Mouse (Mus musculus): ENCODE measurements at regions not wholly inside any gene's neighbourhood (a gene's known extent, or its start where the extent isn't known, plus 50 kb on each side); places are given as distances from the start of the nearest gene placed in this dataset.

GRCm38 (mm10) chr12:109398951-109399350 lies 53.7 kb upstream of the Dlk1 start:
- TF ChIP-seq CTCF (conservative IDR thresholded peaks at IDR 0.05; ENCODE audit: insufficient read depth, insufficient read length, low read depth, low read length) (no peak), POLR2A (IDR thresholded peaks at IDR 0.05; ENCODE audit: low read depth, low read length) (no peak)
- no peak overlapping the region for H3K27ac ChIP-seq (ENCODE audit: insufficient read depth, low read depth, low read length)
- no peak overlapping the region for H3K4me3 ChIP-seq (ENCODE audit: insufficient read depth, low read depth, low read length)
- H3K36me3 ChIP-seq (ENCODE audit: control insufficient read depth, insufficient read depth, low read length) = no peaks in the 10 kb centered on the region
- no peaks in the 10 kb centered on the region for H3K27me3 ChIP-seq (replicated peaks; ENCODE audit: control insufficient read depth, insufficient read depth, low read length)
- WGBS = 31% methylated on average over 6 of the region's 6 CpGs
- DNase-seq = no peak
- no peaks in the 10 kb centered on the region for H3K4me1 ChIP-seq (ENCODE audit: control insufficient read depth, insufficient read depth, low read length)

- Histone ChIP-seq H3K27ac (ENCODE audit: insufficient read depth, low read depth, low read length) (no peak overlapping the region), H3K4me3 (ENCODE audit: insufficient read depth, low read depth, low read length) (no peak overlapping the region)
Measured at GRCm38 (mm10) chr12:109399591-109399990, 53.0 kb upstream of the Dlk1 start.

GRCm38 (mm10) chr12:109400041-109400440 lies 52.6 kb upstream of the Dlk1 start:
- H3K27me3 ChIP-seq (replicated peaks; ENCODE audit: control insufficient read depth, insufficient read depth, low read length) = no peaks in the 10 kb centered on the region
- no peak overlapping the region for H3K4me3 ChIP-seq (ENCODE audit: insufficient read depth, low read depth, low read length)
- 94% methylated on average over 7 of the region's 7 CpGs for WGBS
- TF ChIP-seq CTCF (conservative IDR thresholded peaks at IDR 0.05; ENCODE audit: insufficient read depth, insufficient read length, low read depth, low read length) = no peak
- no peak overlapping the region for H3K27ac ChIP-seq (ENCODE audit: insufficient read depth, low read depth, low read length)
- no peaks in the 10 kb centered on the region for H3K4me1 ChIP-seq (ENCODE audit: control insufficient read depth, insufficient read depth, low read length)
- H3K36me3 ChIP-seq (ENCODE audit: control insufficient read depth, insufficient read depth, low read length) = no peaks in the 10 kb centered on the region
- no peak for DNase-seq

More at GRCm38 (mm10) chr12:109399591-109399990, 53.0 kb upstream of the Dlk1 start:
- Histone ChIP-seq H3K27me3 (replicated peaks; ENCODE audit: control insufficient read depth, insufficient read depth, low read length) (no peaks in the 10 kb centered on the region), H3K36me3 (ENCODE audit: control insufficient read depth, insufficient read depth, low read length) (no peaks in the 10 kb centered on the region), H3K4me1 (ENCODE audit: control insufficient read depth, insufficient read depth, low read length) (no peaks in the 10 kb centered on the region)
- DNase-seq = peak; percentile 46
- 10% methylated on average over 22 of the region's 22 CpGs for WGBS
- TF ChIP-seq POLR2A (IDR thresholded peaks at IDR 0.05; ENCODE audit: low read depth, low read length) (no peak), CTCF (conservative IDR thresholded peaks at IDR 0.05; ENCODE audit: insufficient read depth, insufficient read length, low read depth, low read length) (no peak)

GRCm38 (mm10) chr12:109400936-109401586 lies 51.6 kb upstream of the Dlk1 start:
- no peak overlapping the region for H3K4me3 ChIP-seq (ENCODE audit: insufficient read depth, low read depth, low read length)
- no peaks in the 10 kb centered on the region for H3K36me3 ChIP-seq (ENCODE audit: control insufficient read depth, insufficient read depth, low read length)
- no peak overlapping the region for H3K27ac ChIP-seq (ENCODE audit: insufficient read depth, low read depth, low read length)
- no peaks in the 10 kb centered on the region for H3K4me1 ChIP-seq (ENCODE audit: control insufficient read depth, insufficient read depth, low read length)
- peak; percentile 49; the same call in 1 of the 2 replicates for TF ChIP-seq CTCF (conservative IDR thresholded peaks at IDR 0.05; ENCODE audit: insufficient read depth, insufficient read length, low read depth, low read length)
- TF ChIP-seq POLR2A (IDR thresholded peaks at IDR 0.05; ENCODE audit: low read depth, low read length) = no peak
- no peaks in the 10 kb centered on the region for H3K27me3 ChIP-seq (replicated peaks; ENCODE audit: control insufficient read depth, insufficient read depth, low read length)
- no peak for DNase-seq
- 55% methylated on average over 15 of the region's 15 CpGs for WGBS

- H3K27ac ChIP-seq (ENCODE audit: insufficient read depth, low read depth, low read length) = no peak overlapping the region
- 77% methylated on average over 6 of the region's 6 CpGs for WGBS
- TF ChIP-seq POLR2A (IDR thresholded peaks at IDR 0.05; ENCODE audit: low read depth, low read length) (no peak), CTCF (conservative IDR thresholded peaks at IDR 0.05; ENCODE audit: insufficient read depth, insufficient read length, low read depth, low read length) (no peak)
- H3K36me3 ChIP-seq (ENCODE audit: control insufficient read depth, insufficient read depth, low read length) = no peaks in the 10 kb centered on the region
- H3K27me3 ChIP-seq (replicated peaks; ENCODE audit: control insufficient read depth, insufficient read depth, low read length) = no peaks in the 10 kb centered on the region
- DNase-seq = no peak
- H3K4me3 ChIP-seq (ENCODE audit: insufficient read depth, low read depth, low read length) = no peak overlapping the region
- H3K4me1 ChIP-seq (ENCODE audit: control insufficient read depth, insufficient read depth, low read length) = no peaks in the 10 kb centered on the region
Measured at GRCm38 (mm10) chr12:109401696-109402095, 50.9 kb upstream of the Dlk1 start.

- TF ChIP-seq POLR2A (IDR thresholded peaks at IDR 0.05; ENCODE audit: low read depth, low read length) = no peak
- TF ChIP-seq CTCF (conservative IDR thresholded peaks at IDR 0.05; ENCODE audit: insufficient read depth, insufficient read length, low read depth, low read length) = no peak
- Histone ChIP-seq H3K4me1 (ENCODE audit: control insufficient read depth, insufficient read depth, low read length) (no peaks in the 10 kb centered on the region), H3K27ac (ENCODE audit: insufficient read depth, low read depth, low read length) (no peak overlapping the region), H3K27me3 (replicated peaks; ENCODE audit: control insufficient read depth, insufficient read depth, low read length) (no peaks in the 10 kb centered on the region), H3K4me3 (ENCODE audit: insufficient read depth, low read depth, low read length) (no peak overlapping the region), H3K36me3 (ENCODE audit: control insufficient read depth, insufficient read depth, low read length) (no peaks in the 10 kb centered on the region)
- 36% methylated on average over 9 of the region's 9 CpGs for WGBS
- no peak for DNase-seq
Measured at GRCm38 (mm10) chr12:109402226-109402625, 50.4 kb upstream of the Dlk1 start.

Data from kidney, adult 2 months (tissue).